Mouse (Mus musculus) left cerebral cortex, adult 8-10 months (tissue): Measurements from ENCODE around the gene Rab11fip5. TPM values are rescaled to one million over a fixed set of nuclear protein-coding genes. Genes with fewer than 3 reads are reported as not detected.
A peak's percentile ranks its signal among the peaks of the same experiment; 100 is the strongest.

Experiments
- DNase-seq, 2 experiments: peaks; one replicate each; pipeline ENCODE4 v3.0.0; 2022; ENCODE audit warnings: low spot score in 2 of 2
- microRNA-seq, 2 experiments: library from miRNA; unstranded; fragments of <30 nt; microRNA quantifications; one replicate each; pipeline ENCODE4 v1.2.0; 2022
- total RNA-seq, 4 experiments: library from RNA; stranded (reverse); gene quantifications; 2 replicates each; pipeline ENCODE4 v1.2.4; 2022

Gene Rab11fip5
- total RNA-seq, 4 experiments from 2014 or later: 76.8 to 87.2 (median 83.1) TPM

DNA sequence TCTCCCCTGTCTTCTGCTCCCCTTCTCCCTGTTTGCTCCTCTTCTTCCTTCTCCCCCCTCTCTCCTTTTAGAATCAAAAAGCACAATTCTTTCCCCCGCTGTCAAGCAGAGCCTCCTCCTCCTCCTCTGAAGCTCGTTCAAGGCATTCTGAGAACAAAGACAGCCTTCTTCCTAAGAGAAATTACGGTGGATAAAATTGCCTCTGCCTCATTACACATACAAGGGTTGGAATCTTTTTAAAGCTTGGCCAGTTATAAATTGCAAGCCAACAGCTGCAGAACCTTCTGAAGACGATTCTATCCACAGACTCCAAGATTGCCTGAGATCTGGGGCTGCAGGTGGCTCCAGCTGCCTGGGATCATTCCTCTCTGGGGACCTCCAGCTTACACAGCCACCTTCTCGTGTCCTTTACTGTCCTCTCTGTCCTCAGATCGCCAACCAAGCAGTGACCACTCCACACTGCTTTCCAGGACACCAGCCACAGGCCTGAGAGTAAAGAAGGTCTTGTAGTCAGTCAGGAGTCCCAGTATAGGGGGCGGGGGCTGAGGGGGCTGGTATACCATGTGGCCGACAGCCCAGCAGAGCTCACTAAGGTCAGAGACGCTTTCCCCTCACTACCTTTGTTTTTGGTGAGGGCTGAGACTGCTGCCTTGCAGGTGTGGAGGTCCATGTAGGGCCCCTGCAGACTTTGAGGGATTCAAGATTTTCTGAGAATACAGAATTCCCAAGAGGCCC, 60.2 kb downstream of the Rab11fip5 start:
- DNase-seq: no peak

DNA sequence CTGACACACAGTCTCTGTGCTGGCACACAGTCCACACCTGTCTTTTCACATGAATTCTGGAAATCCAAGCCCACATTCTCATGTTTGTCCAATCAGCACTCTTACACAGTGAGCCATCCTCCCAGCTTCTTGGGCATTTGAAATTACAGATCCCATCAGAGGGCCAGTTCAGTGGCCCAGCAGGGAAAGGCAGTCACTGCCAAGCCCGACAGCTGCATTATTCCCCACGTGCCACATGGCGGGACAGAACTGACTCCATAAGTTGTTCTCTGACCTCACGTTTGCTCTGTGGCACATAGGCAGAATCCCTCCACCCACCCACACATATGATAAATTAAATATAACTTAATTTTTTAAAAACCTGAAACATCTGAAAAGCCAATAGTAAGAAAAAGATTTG, 66.5 kb downstream of the Rab11fip5 start:
- DNase-seq: no peak

DNA sequence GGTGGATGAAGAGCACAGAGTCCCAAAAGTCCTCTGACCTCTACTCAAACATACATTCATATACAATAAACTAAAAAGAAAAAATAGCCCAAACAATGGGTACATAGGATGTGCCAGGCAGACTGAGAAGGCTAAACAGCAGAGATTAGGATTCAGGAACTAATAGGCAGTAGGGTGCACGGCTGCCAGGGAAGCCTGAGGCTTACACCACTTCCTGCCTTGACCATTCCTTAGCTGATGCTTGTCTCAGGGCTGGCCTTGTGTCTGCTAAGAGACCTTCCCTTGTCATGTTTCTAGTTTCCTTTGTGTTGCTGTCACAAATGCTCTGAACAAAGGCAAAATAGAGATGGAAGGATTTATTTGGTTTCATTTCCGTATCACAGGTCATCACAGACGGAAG, 68.1 kb downstream of the Rab11fip5 start:
- no peak for DNase-seq

- DNase-seq: no peak
Observed at GRCm38 (mm10) chr6:85305826-85306225, 68.6 kb downstream of the Rab11fip5 start.

GRCm38 (mm10) chr6:85304966-85305365, 69.5 kb downstream of the Rab11fip5 start:
- no peak for DNase-seq

- peak in 1 of 2 experiments; percentile 64 for DNase-seq
Observed at GRCm38 (mm10) chr6:85302326-85303055, 71.9 kb downstream of the Rab11fip5 start.

GRCm38 (mm10) chr6:85295384-85296167, 78.9 kb downstream of the Rab11fip5 start:
- no peak for DNase-seq

DNA sequence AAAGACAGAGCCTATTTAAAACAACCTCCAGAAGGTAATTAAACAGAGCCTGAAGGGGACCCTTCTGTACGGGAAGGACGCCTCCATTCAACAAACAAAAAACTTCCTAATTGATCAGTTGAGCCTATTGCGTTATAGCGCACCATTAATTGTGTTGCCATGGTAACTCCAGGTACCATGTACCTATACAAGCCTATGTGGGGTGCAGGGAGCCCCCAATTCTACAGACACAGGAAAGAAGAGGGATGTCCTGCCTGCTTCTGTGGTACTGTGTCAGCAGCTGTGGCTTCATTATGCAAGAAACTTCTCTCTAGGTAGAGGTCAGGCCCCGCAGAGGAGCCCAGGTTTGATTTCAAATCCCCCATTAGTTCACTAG, 80.4 kb downstream of the Rab11fip5 start:
- DNase-seq: no peak

DNA sequence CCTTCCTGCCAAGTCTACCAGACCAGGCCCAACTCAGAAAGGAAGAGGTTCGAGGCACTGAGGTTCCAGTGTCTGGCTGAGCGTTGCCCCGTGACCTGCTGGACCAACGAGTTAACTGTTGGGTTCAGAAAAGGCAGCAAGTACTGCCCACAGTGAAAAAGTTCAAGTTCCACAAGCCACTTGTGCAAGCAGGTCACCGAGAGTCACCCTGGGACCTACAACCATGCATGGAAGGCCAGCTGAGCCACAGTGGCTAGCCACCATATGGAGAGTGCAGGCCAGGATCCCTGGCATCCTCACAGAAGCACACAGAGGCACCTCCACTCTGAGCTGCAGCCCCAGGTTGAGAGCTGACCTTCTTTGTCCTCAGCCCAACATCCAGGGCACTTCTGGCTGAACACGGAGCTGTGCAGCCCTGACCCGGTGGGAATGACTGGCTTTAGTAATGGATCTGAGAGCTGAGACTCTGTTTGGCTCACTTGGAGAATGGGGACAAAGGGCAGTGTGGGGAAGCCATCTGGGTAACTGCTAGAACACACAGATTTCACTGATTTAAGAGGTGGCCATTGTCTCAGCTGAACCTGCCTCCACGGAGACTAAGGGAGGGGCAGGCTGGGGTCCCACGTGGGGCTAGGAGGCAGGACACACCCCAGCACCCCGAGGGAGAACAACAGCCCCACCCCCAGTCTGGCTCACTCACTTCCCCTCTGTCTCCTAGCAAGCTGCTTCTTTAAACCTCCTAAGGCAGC, 81.0 kb downstream of the Rab11fip5 start:
- peak in 1 of 2 experiments; percentile 42 for DNase-seq

DNA sequence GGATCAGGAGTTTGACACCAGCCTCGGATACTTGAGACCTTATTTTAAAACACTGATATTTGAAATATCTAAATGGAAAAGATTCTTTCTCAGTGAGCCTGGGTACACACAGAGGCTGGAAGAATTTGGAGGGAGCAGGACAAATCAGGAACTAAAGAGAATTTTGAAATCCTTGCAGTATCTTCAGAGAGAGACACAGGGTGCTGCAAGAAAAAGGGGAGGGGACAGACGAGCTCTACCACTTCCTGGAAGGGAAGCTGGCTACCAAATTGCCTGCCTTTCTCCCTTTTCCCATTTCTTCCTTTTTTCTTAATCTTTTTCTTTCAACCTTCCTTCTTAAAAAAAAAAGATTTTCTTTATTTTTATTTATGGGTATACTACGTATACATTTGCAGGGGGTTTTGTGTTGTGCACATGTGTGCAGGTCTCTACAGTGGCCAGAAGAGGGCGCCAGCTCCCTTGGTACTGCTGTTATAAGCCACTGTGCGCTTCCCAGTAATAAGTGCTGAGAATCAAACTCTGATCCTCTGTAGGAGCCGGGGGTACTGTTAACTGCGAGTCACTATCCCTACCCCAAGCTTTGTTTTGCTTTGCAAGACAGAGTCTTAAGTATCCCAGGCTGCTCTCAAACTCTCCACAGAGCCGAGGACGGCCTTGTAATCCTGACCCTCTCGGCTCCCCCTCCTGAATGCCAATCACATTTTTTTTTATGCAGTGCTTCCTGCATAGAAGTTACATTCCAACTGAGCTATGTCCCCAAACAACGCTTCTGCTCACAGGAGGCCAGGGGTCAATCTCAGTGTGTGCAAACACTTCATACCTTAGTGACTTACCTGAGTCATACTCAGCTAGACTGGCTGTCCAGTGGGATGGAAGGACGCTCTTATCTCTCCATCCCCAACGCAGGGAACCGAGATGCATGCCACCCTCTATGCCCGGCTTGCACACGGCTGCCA, 83.3 kb downstream of the Rab11fip5 start:
- no peak for DNase-seq

GRCm38 (mm10) chr6:85288193-85288857, 86.1 kb downstream of the Rab11fip5 start:
- DNase-seq: no peak

- DNase-seq: no peak
Observed at GRCm38 (mm10) chr6:85286283-85287047, 88.0 kb downstream of the Rab11fip5 start.

Small RNA genes within 50 kb of the gene (microRNA-seq; reads per million reads assigned to microRNA genes)
- gene Mir705: 0.42 to 0.44 reads per million in 2 experiments

Other genes with a start within 250 kb of the Rab11fip5 start
- gene Spr, start 236.9 kb downstream of the Rab11fip5 start, total RNA-seq: 10 to 100 TPM; 42.5 to 48.4 (median 46.0) TPM
- 10 to 100 TPM; 32.0 to 34.9 (median 33.8) TPM for gene Emx1, start 187.2 kb downstream of the Rab11fip5 start, total RNA-seq
- 100 to 1,000 TPM; 177 to 201 (median 188) TPM for gene Sfxn5, start 41.2 kb downstream of the Rab11fip5 start, total RNA-seq
- not detected for gene Noto, start 49.3 kb upstream of the Rab11fip5 start, total RNA-seq
- gene Smyd5, start 57.4 kb upstream of the Rab11fip5 start, total RNA-seq: 10 to 100 TPM; 53.0 to 58.7 (median 54.3) TPM
- 100 to 1,000 TPM; 206 to 234 (median 220) TPM for gene Cct7, start 76.9 kb upstream of the Rab11fip5 start, total RNA-seq
- gene Pradc1, start 77.3 kb upstream of the Rab11fip5 start, total RNA-seq: 10 to 100 TPM; 25.7 to 34.2 (median 32.3) TPM
- 10 to 100 TPM; 80.0 to 89.9 (median 88.0) TPM for gene Fbxo41, start 128.4 kb upstream of the Rab11fip5 start, total RNA-seq
- gene Egr4, start 139.0 kb upstream of the Rab11fip5 start, total RNA-seq: 10 to 100 TPM; 19.1 to 29.4 (median 26.6) TPM
- 10 to 100 TPM in 2 of 4 experiments, 1 to 10 TPM in 2; 8.2 to 10.8 (median 9.9) TPM for gene Alms1, start 212.9 kb upstream of the Rab11fip5 start, total RNA-seq